Mouse (Mus musculus) left cerebral cortex, postnatal 14 days (tissue): Measurements from ENCODE around the gene Nfic. TPM values are rescaled to one million over a fixed set of nuclear protein-coding genes. Genes with fewer than 3 reads are reported as not detected.
A peak's percentile ranks its signal among the peaks of the same experiment; 100 is the strongest.

ENCODE experiments used
- DNase-seq, 2 experiments: peaks; one replicate each; pipeline ENCODE4 v3.0.0; 2021 to 2022; ENCODE audit warnings: low spot score in 2 of 2, mixed read lengths in 1 of 2
- intact Hi-C: fragments of 180-260 bp; cut with DNase I; formaldehyde crosslinking; loops from one replicate; pipeline ENCODE4 v1.15.1; 2025
- total RNA-seq, 2 experiments: library from RNA; stranded (reverse); gene quantifications; 2 replicates each; pipeline ENCODE4 v1.2.3; 2021

The Nfic gene
- total RNA-seq, 2 experiments from 2014 or later, result 67.0 to 69.8 TPM

DNA sequence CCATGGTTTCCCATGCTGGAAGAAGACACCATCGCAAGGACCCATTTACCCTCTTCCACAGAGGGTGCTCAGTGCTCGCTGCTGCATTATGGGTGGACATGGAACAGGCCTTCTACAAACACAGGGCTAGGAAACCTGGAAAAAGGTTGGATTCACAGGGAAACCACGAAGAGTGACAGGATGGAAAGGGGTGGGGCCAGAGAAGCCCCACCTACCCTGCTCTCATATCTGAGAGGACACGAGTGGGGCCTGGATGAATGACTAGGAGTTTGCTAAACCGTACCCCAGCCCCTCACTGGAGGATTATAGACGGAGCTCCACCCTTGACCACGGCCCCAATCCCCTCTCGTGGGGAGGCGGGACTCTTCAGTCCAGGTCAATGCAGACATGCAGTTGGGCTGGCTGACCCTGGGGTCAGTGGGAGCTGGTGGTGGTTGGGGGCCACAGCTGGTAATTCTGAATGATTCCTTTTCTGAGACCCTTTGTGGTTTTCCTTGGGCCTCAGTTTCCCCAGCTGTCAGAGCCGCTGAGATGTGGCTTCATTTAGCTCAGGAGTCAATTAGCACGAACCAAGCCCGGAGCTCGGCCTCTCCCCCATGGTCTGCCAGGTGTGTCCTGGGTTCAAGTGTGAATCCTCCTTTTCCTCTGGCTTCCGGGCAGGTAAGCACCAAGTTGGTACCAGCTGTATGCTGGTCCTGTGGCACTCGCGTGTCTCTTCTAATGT, 42.7 kb downstream of the Nfic start:
- intact Hi-C loops, result loop anchor here (2.0 kb wide), 1 partner anchor 14 kb away; no protein-coding TSS in a partner anchor
- no peak for DNase-seq

DNA sequence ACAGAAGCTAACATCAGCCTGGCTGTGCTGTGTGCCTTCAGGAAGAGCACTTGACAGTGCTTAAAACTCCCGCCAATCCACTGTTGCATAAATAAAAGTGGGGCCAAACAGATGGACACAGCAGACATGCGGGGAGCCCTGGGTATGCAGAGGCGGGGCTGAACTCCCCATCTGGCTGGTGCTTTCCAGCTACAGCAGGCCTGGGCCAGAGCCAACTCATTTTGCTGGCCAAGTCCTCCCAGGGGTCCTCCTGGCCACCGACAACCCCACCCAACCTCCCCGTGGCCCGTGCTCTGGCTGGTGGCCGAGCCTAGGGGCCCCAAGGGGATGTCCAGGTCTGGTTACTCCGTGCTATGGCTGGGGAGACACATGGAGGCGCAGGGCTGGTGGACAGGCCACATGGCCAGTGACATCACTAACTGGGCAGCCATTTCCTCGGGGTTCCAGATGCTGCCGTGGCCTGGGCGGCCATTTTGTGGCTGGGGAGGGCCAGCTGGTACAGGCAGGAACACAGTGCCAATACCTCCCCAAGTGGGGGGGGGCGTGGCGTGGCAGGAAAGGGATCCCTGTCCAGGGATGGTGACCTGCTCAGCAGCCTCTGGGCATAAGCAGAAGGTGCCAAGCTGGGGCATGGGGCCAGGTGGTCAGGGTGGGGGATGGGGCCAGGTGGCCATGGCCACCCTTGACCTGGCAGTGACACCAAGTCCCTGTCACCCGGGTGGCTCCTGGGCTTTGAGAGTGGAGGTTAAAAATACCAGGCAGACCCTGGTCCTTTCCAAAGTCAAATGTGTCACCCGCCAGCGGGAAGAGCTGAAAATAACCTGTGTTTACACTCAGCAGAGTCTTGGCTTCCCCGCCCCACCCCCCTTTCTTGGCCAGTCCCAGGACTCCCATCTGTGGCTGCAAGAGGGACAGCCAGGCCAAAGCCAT, 43.7 kb downstream of the Nfic start:
- intact Hi-C loops, result loop anchor here (2.0 kb wide), 1 partner anchor 15 kb away; no protein-coding TSS in a partner anchor
- DNase-seq, result peak; percentile 60 to 74

DNA sequence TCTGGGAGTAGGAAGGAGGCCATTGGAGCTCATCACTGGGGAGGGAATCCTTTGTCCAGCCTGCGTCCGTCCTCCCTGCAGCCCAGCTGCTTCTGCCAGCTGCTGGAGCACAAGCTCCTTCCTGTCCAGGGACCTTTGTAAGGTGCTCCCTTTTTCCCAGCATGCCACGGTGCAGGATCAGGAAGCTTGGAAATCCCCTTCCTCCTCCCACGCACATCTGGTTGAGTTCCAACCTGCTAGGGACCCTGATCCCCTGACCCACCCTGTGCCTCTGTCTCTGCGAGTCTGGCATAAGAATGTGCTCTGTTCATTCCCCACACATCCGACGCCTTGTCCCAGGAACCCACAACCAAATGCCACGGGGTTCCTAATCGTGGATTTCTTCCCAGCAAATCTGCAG, 44.5 kb downstream of the Nfic start:
- intact Hi-C loops, result no loop called here
- no peak for DNase-seq

DNA sequence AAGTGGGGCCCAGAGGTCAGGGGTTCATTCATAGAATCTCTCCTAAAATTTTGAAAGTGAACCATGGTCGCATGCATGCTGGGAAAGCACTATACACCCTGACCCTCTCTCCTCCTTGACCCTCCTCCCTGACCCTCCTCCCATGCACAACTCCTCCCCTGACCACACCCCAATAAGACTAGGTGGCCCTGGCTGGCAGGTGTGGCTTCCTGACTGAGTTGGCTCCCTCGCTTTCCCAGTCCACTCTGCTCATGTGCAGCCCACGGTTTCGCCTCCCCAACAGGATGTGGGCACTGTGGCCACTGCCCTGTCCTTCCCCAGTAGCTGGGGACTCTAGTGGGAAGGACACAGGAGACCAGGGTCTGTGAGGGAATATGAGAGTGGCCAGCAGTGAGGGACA, 45.1 kb downstream of the Nfic start:
- intact Hi-C loops, result no loop called here
- no peak for DNase-seq

DNA sequence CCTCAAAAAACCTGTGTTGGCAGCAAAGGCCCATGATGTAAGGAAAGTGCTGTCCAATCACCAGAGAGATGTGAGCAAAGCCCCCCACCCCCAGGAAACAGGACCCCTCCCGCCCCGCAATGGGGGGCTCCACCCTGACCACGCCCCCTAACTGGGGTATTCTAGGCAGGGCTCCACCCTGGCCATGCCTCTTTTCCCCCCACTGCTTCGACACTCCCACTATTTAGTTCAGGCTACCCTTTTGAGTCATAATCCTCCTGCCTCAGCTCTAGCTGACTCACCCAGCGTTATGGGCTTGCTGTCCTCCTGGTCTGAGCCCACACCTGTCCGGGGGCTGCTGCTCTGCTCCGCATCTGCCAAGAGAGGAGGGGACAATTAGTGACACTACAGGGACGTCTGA, 46.1 kb downstream of the Nfic start:
- intact Hi-C loops, result no loop called here

DNA sequence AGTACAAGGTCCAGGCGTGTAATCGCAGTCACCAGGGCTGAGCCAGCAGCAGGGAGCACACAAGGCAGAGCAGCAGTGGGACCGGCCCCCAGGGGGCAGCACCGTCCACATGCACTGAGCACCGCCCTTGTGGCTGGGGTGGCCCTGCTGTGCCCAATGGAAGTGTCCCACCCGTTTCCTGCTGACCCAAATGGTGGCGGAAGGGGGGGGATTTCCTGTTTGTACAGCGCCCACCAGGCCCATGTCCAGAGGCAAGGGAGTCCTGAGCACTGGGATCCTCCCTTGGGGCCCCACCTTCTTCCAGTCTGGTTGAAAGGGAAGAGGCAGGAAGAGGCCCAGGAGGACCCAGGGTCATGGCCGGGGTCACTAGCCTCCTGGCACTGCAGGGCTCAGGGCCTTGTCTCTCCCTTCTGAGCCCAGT, 46.6 kb downstream of the Nfic start:
- intact Hi-C loops, result no loop called here
- DNase-seq, result peak in 1 of 2 experiments; percentile 73

More for the DNA sequence above, 46.1 kb downstream of the Nfic start:
- DNase-seq, result no peak

DNA sequence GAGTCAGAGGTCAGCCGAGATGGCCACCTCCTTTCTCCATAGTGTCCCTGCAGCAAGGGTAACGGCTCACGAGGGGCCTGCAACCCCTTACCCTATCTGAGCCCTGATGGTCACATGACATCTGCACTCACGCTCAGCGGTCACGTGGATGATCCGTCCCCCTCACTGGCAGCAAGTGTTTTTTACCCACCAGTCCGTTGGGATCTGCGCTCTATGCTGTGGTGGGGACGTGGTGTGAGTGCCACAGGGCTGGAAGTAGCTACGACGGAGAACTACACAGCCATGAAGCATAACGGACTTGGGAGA, 47.1 kb downstream of the Nfic start:
- no peak for DNase-seq
- intact Hi-C loops, result no loop called here

DNA sequence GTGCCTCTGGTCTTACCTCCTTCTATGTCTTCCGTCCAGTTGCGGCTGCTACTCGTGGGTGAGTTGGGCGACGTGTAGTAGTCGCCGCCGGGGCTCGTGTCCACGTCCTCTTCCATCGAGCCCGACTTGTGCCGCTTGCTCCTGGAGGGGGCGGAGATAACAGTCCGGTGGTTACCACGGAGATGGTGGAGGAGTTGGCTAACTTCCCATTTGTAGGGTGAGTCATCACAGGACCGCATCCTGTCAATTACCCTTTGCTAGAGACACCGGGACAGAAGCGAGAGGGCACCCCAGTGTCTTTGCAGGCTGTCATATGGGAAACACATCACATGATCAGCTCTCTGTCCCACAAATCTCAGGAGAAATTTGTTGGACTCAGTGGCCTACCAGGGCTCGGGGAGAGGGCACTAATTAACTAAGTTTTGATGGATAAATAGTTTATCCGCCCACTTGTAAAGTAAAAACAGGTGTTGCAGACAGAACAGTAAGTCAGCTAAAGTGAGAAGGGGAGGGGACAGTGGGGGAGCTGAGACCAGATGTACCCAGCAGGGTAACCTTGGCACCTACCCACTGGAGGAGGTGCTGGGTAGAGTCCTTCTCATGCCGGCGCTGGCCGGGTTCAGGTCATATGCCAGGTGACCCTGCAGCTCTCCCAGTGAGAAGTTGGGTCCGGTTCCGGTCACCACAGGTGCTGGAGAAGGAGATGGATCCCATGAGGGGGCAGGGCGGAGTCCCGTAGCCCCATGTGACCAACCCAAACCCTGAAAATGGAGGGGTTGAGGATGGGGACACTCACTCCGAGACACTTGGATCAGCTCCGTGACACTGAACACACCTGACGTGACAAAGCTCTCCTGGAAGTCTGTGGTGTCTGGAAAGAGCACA, 47.7 kb downstream of the Nfic start:
- intact Hi-C loops, result no loop called here
- DNase-seq, result peak; percentile 77 to 91

DNA sequence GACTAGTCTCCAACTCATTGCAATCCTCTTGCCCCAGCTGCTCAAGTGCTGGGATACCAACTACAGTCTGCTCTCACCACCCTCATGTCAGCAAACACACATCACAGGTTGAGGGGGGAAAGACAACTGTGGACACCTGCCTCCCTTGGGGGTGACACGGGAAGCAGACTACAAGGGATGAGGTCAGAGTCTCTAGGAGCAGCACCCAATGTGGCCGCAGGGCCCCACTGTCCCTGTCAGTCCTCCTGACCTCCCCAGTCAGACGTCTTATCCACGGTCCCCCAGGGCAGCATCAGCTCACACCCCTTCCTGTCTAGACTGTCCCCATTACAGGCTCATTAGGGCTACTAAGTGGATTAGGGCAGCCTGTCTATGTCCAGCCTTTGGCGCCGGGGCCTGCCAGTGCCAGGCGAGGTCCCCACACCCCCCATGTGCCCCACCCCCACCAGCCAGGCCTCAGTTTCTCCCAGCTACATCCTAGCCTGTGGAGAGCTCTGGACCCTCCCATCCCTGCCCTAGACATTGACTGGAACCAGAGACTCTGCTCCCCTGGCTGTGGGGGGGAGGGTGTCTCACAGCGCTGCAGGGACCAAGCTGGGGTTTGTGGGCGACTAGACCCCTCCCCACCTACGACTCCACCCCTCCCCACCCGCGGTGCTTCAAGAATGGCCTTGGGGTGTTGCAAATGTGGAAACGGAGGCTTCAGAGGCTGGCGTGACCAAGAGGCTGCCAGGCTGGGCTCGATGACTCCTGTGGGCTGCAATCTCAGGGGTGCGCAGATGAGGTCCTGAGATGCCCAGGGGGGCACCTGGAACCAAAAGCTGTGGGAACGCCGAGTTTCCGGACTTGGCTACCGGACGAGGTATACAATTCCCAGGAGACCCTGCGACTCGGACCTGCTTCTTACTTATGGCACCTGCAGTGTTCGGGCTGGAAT, 48.7 kb downstream of the Nfic start:
- DNase-seq, result no peak
- intact Hi-C loops, result no loop called here

DNA sequence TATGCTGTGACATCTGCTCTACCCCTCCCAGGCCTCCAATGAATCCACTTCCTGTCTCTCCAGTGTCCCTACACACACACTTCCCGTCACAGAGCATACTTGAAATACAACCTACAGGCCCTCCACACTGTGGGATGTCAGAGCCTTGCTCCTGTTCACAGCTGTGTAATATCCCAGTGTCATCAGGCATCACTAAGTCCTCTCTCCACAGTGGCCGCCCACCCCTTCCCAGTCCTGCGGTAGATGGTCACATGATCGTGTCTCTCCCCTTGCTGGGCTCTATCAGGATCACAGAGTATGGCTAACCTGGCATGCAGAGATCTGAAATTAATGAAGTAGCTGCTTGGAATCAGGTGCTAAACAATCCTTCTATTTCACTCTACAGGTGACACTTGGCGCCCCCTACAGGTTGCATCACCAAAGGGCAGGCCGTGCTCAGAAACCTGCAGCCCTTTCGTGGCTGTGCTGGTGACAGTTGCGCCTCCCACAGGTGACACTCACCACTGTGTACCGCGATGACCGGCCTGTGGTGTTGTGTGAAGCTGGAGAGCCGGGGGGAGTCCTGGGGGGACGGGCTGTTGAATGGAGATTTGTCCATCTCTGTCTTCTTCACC, 49.7 kb downstream of the Nfic start:
- DNase-seq, result peak; percentile 56 to 78
- intact Hi-C loops, result no loop called here

DNA sequence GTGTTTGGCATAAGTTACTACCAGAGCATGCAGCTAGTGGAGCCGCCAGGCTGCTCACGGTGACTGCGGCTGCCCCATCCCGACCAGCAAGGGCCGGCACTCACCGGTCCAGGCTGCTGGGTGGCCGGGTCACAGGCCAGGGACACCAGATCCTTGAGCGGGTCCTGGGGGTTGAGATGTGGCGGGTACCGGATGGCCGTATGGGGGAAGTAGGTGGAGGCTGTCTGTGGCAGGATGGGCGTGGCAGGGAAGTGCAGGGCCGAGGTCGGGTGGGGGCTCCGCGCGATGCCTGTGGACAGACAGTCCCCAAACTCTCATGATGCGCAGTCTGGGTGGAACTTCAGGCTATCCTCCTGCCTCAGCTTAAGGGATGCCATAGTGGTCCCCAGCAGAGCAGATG, 50.7 kb downstream of the Nfic start:
- DNase-seq, result no peak
- intact Hi-C loops, result no loop called here

DNA sequence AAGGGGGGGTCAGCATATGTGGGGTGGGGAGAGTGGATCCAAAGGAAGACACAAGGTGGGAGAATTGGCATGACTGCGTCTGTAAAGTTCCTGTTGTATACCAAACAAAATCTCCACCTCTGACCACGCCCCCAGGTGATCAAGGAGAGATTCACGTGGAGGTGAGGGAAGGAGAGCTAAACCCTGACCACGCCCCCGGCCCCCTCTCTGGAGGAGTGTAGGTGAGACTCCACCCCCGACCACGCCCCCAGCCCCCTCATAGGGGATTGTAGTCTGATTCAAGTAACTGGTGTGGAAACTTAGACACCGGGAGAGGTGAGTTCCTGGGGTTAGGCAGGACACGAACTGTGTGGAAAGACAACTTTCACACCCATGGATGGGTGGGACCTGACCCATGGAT, 51.4 kb downstream of the Nfic start:
- no peak for DNase-seq
- intact Hi-C loops, result no loop called here

DNA sequence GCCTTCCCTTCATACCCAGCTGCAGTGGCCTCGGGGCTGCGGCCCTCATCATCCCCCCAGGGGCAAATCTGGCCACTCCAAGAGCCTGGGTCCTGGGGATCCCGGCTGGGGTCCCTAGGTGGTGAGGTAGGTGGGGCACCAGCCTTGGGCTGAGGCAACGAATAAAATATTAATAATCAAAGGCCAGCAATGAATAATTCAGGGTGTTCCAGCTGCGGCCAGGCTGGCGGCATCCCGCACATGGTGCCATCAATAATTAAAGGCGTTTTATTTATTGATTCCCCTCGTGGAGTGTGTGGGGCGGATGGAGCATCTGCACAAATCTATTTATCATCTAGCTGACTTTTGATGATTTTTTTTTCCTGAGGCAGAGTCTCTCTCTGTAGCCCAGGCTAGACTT, 51.9 kb downstream of the Nfic start:
- DNase-seq, result no peak
- intact Hi-C loops, result no loop called here

DNA sequence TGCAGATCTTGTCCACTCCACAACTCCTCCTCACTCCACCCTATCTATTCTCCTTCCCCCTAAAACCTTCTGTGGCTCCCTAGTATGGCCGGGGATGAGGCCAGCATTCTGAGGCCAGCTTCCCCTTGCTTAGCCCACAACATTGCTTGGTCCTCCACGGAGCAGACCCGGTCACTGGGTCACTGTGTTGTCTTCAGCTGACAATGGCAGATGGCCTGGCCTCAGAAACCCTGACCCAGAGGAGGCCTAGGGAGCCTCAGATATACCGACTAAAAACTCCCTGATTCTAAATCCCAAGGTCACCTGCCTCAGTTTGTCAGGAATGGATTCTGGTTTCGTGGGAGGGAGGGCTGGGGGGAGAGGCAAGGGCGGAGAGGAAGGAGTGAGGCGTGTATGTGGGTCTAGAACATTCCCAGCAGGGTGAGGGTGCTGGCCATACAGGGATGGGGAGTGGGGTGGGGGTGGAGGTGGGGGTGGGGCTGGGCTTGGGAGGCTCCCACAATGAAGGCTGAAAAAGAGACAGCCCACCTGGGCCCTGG, 53.1 kb downstream of the Nfic start:
- intact Hi-C loops, result no loop called here
- no peak for DNase-seq

DNA sequence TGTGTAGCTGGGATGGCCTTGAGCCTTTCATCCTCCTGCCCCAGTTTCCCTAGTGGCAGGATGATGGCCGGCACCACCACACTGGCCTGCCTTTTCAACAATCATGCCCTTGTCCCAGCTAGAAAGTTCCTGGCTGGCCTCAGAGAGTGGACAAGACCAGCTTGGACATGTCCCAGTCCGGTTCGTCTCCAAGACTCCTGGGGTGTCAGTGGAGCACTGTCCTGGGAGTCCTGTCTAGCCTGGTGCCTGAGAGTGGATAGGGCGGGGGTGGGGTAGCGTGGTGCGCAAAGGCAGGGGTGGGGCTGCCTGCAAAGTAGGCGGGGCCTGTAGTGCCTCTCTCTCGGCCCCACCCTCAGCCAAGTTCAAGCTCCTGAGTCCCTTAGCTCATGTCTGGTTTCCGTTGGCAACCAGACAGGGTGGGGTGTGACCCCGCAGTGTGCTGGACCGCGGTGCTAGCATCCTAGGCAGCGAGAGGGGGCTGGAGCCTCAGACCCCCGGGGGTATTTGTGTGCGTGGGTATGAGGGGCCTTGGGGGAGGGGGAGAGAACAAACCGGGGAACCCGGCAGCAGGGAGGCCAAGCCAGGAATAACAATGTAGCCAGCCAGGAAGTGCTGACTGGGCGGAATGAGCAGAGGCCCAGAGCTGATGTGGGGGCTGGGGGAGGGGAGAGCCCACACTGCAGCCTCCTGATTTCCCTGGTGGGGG, 53.8 kb downstream of the Nfic start:
- intact Hi-C loops, result no loop called here
- peak; percentile 54 to 65 for DNase-seq

DNA sequence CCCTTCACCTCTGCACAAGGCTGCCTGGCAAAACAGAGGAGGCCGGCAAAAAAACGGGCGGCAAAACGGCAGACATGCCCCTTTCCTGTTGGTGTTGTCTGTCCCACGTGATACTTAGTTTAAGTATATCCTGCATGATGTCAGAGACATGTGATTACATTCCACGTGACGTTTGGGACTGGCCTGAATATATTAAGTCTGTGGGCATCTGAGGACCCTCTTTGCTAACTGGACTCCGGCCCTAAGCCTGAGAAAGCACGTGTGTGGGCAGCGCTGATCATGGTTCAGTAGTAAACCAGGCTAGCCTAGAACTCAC, 54.3 kb downstream of the Nfic start:
- intact Hi-C loops, result no loop called here
- peak in 1 of 2 experiments; percentile 79 for DNase-seq

DNA sequence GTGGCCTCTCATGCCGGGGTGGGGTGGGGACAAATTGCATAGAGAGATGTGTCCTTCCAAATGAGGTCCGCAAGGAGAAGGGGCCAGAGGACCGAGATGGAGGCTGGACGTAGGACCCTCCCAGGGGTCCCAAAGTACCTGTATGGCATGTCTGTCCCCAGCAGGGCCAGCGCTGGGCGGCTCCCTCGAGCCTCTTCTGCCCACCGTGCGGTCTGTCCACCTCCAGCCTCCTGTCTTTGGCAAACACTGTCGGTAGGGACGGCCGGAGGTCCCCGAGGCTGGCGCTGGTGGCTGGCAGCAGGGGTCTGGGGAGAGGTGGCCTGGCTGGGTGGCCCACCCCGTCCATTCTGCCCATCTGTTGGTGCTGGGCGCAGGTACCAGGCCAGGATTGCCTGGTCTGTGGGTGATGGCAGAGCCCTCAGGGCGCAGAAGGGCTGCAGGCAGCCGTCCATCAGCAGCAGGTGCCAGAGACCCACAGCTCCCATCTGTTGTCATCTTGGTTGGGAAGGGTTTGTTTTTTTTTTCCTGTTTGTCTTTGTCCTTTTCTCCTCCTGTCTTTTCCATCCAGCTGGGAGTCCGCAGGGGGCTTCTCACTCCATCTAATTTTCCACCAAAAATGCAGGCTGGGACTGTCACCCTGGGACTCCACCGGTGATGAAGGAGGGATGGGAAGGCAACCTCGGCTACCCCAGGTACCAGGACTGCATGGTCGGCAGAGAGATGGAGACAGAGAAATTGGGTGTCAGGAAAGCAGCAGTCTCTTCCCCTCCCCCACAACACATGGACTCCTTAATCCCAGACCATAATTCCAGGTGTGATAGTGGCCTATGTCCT, 54.8 kb downstream of the Nfic start:
- no peak for DNase-seq
- intact Hi-C loops, result no loop called here
